Mouse (Mus musculus) forebrain, embryonic 11.5 days (tissue): ENCODE measurements around the gene Cxcl14. TPM values are rescaled to one million over a fixed set of nuclear protein-coding genes. Genes with fewer than 3 reads are reported as not detected.

Source experiments
- ATAC-seq: fragments of 200-750 bp; cut with Nextera tagmentation; replicated peaks from 2 replicates; pipeline ENCODE4 v1.8.0; 2017; ENCODE audit warnings: moderate TSS enrichment; ENCODE audit not compliant: low FRiP score
- DNase-seq: peaks from one replicate; pipeline ENCODE4 v3.0.0-alpha.2; 2017; ENCODE audit warnings: low spot score
- H3K27ac ChIP-seq: fragments of 300-500 bp; sonication (generic); 2 replicates; pipeline ENCODE4 v1.5.1; 2014; ENCODE audit warnings: low read depth, low read length
- H3K27me3 ChIP-seq: fragments of 300-500 bp; sonication (generic); 2 replicates; pipeline ENCODE4 v1.6.1; 2014; ENCODE audit warnings: mild to moderate bottlenecking, low read length, mixed read lengths; ENCODE audit not compliant: control insufficient read depth, insufficient read depth
- H3K36me3 ChIP-seq: fragments of 300-500 bp; sonication (generic); 2 replicates; pipeline ENCODE4 v1.6.1; 2014; ENCODE audit warnings: mild to moderate bottlenecking, low read length, moderate library complexity, mixed read lengths; ENCODE audit not compliant: control insufficient read depth, insufficient read depth
- H3K4me1 ChIP-seq: fragments of 300-500 bp; sonication (generic); replicated peaks from 2 replicates; pipeline ENCODE4 v1.6.1; 2014; ENCODE audit warnings: low read length, mixed read lengths; ENCODE audit not compliant: control insufficient read depth, insufficient read depth
- H3K4me2 ChIP-seq: fragments of 300-500 bp; sonication (generic); 2 replicates; pipeline ENCODE4 v1.6.1; 2014; ENCODE audit warnings: low read depth, mild to moderate bottlenecking, low read length, moderate library complexity, mixed read lengths; ENCODE audit not compliant: severe bottlenecking
- H3K4me3 ChIP-seq: fragments of 300-500 bp; sonication (generic); 2 replicates; pipeline ENCODE4 v1.5.1; 2014; ENCODE audit warnings: low read depth, low read length
- H3K9ac ChIP-seq: fragments of 300-500 bp; sonication (generic); 2 replicates; pipeline ENCODE4 v1.6.1; 2014; ENCODE audit warnings: low read length
- H3K9me3 ChIP-seq: fragments of 300-500 bp; sonication (generic); 2 replicates; pipeline ENCODE4 v1.6.1; 2016; ENCODE audit warnings: low read length, mixed read lengths; ENCODE audit not compliant: control insufficient read depth
- WGBS: fragments of 180-500 bp; shearing (Covaris S2); extraction: QIAGEN DNeasy Blood & Tissue Kit; methylation state at CpG from one replicate; pipeline ENCODE4 v1.1.7; 2014; 5-methylcytosine and 5-hydroxymethylcytosine counted together
- polyA plus RNA-seq: library from polyadenylated mRNA; unstranded; fragments of >200 nt; fragmentation: Nextera tagmentation; extraction: Ambion mirVana; gene quantifications from 2 replicates; pipeline ENCODE4 v1.2.1, GENCODE M21; 2014

Cxcl14 gene
- 8.6 and 10.9 TPM in 2 replicates for polyA plus RNA-seq

DNA sequence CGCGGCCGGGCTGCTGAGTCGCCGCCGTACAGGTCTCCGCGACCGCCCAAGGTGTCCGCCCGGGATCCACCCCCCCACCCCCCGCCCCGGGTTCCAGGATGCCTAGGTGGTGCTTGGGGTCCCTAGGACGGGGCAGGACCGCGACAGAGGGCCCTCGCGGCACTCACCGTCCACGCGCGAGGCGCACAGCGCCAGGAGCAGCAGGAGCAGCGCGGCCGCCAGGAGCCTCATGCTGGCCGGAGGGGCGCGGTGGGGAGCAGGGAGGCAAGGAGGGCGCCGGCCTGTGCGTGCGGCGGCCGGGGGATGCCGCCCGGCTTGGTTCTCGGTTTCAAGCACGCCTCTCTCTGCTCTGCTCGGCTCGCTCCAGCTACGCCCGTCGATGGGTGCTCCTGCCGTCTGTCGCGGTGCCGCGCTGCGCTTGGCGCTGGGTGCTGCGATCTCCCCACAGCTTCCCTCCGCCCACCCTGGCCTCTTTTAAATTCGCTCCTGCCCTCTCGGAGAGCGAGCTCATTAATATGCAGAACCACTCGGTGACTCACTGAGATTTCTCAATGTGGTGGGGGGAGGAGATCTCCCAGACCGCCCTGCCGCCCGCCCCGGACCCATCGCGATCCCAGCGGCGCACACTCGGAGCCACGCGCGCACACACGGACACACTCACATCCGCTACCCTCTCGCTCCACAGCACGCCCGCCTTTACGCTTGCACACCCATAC is at the start of gene Cxcl14:
TSS of gene Cxcl14 (minus strand) at position 609 of the 716 bp plus-strand sequence.
- Histone ChIP-seq H3K4me3 (peak within 1 kb of the TSS; percentile 40), H3K36me3 (no peaks in the 10 kb centered on the region), H3K27me3 (peaks cover 53% of the 10 kb centered on the region), H3K4me1 (peaks cover 13% of the 10 kb centered on the region; the same call in 1 of the 2 replicates), H3K9ac (peak within 1 kb of the TSS; percentile 52), H3K27ac (no peak within 1 kb of the TSS), H3K4me2 (peak within 1 kb of the TSS; percentile 75), H3K9me3 (no peaks in the 10 kb centered on the region)
- peak; percentile 53 for ATAC-seq
- 1% methylated on average over 59 of the region's 76 CpGs for WGBS
- peak; percentile 73 for DNase-seq

GRCm38 (mm10) chr13:56344355-56344754 is 48.0 kb upstream of the Cxcl14 start:
- Histone ChIP-seq H3K27me3 (no peaks in the 10 kb centered on the region), H3K36me3 (no peaks in the 10 kb centered on the region), H3K4me1 (no peaks in the 10 kb centered on the region), H3K4me2 (no peak overlapping the region), H3K27ac (no peak overlapping the region), H3K4me3 (no peak overlapping the region), H3K9ac (no peak overlapping the region), H3K9me3 (no peaks in the 10 kb centered on the region)
- WGBS = 91% methylated on average over 12 of the region's 12 CpGs
- DNase-seq = no peak
- ATAC-seq = no peak

- H3K4me2 ChIP-seq = no peak overlapping the region
- no peaks in the 10 kb centered on the region for H3K4me1 ChIP-seq
- H3K36me3 ChIP-seq = no peaks in the 10 kb centered on the region
- 71% methylated on average over 10 of the region's 10 CpGs for WGBS
- no peaks in the 10 kb centered on the region for H3K27me3 ChIP-seq
- H3K4me3 ChIP-seq = no peak overlapping the region
- H3K9me3 ChIP-seq = no peaks in the 10 kb centered on the region
- H3K27ac ChIP-seq = no peak overlapping the region
- H3K9ac ChIP-seq = no peak overlapping the region
- DNase-seq (no peak), ATAC-seq (no peak)
Observed at GRCm38 (mm10) chr13:56342491-56342890, 46.1 kb upstream of the Cxcl14 start.

- H3K4me3 ChIP-seq = no peak overlapping the region
- H3K36me3 ChIP-seq = no peaks in the 10 kb centered on the region
- H3K9ac ChIP-seq = no peak overlapping the region
- WGBS = 95% methylated on average over 13 of the region's 13 CpGs
- H3K4me1 ChIP-seq = no peaks in the 10 kb centered on the region
- DNase-seq (no peak), ATAC-seq (no peak)
- H3K4me2 ChIP-seq = no peak overlapping the region
- H3K27ac ChIP-seq = no peak overlapping the region
- no peaks in the 10 kb centered on the region for H3K27me3 ChIP-seq
- no peaks in the 10 kb centered on the region for H3K9me3 ChIP-seq
Observed at GRCm38 (mm10) chr13:56340513-56340912, 44.2 kb upstream of the Cxcl14 start.

- no peak overlapping the region for H3K9ac ChIP-seq
- H3K4me3 ChIP-seq = no peak overlapping the region
- 91% methylated on average over 8 of the region's 8 CpGs for WGBS
- H3K4me2 ChIP-seq = no peak overlapping the region
- H3K4me1 ChIP-seq = no peaks in the 10 kb centered on the region
- no peaks in the 10 kb centered on the region for H3K27me3 ChIP-seq
- no peak overlapping the region for H3K27ac ChIP-seq
- no peak for ATAC-seq
- DNase-seq = no peak
- H3K36me3 ChIP-seq = no peaks in the 10 kb centered on the region
- H3K9me3 ChIP-seq = no peaks in the 10 kb centered on the region
Observed at GRCm38 (mm10) chr13:56339816-56340215, 43.5 kb upstream of the Cxcl14 start.

DNA sequence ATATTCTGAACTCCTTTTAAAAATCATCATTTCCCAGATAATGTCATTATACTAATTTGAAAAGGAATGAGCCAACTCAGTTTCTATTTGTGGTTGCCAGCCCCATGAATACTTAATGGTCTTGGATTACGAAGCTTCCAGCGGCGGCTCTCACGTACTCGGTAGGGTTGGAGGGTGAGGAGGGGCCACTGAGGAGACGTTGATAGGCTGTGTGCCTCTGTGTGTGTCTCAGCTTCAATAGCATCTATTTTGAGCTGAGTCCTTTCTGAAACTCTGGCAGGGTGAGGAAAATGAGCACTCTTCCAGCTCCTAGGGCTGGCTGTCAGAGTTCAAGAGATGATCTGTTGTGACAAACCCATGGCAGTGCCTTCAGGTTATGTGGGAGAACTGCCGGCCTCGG is 40.6 kb upstream of the Cxcl14 start:
- no peak overlapping the region for H3K27ac ChIP-seq
- H3K27me3 ChIP-seq = no peaks in the 10 kb centered on the region
- no peaks in the 10 kb centered on the region for H3K9me3 ChIP-seq
- no peaks in the 10 kb centered on the region for H3K4me1 ChIP-seq
- WGBS = 61% methylated on average over 8 of the region's 8 CpGs
- ATAC-seq (no peak), DNase-seq (no peak)
- H3K4me2 ChIP-seq = no peak overlapping the region
- no peak overlapping the region for H3K9ac ChIP-seq
- H3K4me3 ChIP-seq = no peak overlapping the region
- H3K36me3 ChIP-seq = no peaks in the 10 kb centered on the region

DNA sequence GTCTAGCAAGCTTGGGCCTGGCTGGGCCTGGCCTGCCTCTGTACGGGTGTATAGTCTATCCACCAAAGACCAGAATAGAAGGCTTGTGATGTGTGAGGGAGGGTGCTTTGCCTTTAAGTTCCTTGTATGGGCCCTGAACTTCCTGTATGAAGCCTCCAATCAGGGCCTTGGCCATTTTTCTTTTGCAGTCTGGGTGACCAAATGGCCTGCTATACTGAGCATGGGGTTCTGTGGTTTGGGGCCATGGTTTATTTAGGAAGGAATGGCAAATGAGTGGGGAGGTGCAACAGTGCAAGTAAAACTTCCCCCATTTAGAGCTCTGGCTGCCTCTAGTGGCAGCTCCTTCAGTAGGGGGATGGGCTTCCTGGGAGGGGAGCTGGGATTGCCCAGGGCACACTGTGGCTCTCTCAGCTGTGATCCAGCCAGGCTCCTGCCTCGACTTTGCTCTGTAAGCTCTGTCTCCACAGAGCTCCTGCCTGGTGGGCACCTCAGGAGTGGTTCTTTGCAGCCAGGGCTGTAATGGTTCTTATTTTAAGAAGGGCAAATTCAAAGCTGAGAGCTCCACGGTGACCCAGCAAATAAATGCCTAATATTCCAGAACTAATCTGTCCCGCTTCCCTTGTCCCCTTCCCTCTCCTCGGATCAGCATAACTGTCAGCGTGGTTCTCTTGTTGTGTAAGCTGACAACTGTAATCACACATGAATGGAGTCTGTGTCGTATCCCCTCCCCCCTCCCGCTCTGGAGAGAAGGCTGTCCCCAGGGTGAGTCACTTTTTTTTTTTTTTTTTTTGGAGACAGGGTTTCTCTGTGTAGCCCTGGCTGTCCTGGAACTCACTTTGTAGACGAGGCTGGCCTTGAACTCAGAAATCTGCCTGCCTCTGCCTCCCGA is 38.7 kb upstream of the Cxcl14 start:
- H3K4me1 ChIP-seq = no peaks in the 10 kb centered on the region
- 68% methylated on average over 10 of the region's 10 CpGs for whole genome bisulfite sequencing
- no peak for DNase-seq
- H3K4me2 ChIP-seq = no peak overlapping the region
- H3K9me3 ChIP-seq = no peaks in the 10 kb centered on the region
- H3K36me3 ChIP-seq = no peaks in the 10 kb centered on the region
- no peaks in the 10 kb centered on the region for H3K27me3 ChIP-seq
- ATAC-seq = no peak
- no peak overlapping the region for H3K4me3 ChIP-seq
- no peak overlapping the region for H3K9ac ChIP-seq
- no peak overlapping the region for H3K27ac ChIP-seq

- no peak overlapping the region for H3K4me2 ChIP-seq
- WGBS = 86% methylated on average over 8 of the region's 8 CpGs
- no peaks in the 10 kb centered on the region for H3K27me3 ChIP-seq
- H3K36me3 ChIP-seq = no peaks in the 10 kb centered on the region
- no peak overlapping the region for H3K27ac ChIP-seq
- no peak for DNase-seq
- no peaks in the 10 kb centered on the region for H3K9me3 ChIP-seq
- H3K4me1 ChIP-seq = 0 out of 2 replicates have a peak, but pooled peaks cover 1% of the 10 kb centered on the region
- H3K4me3 ChIP-seq = no peak overlapping the region
- no peak overlapping the region for H3K9ac ChIP-seq
- ATAC-seq = no peak
Observed at GRCm38 (mm10) chr13:56334236-56334635, 37.9 kb upstream of the Cxcl14 start.
